Mouse (Mus musculus): ENCODE measurements at regions not wholly inside any gene's neighbourhood (a gene's known extent, or its start where the extent isn't known, plus 50 kb on each side); places are given as distances from the start of the nearest gene placed in this dataset.

DNA sequence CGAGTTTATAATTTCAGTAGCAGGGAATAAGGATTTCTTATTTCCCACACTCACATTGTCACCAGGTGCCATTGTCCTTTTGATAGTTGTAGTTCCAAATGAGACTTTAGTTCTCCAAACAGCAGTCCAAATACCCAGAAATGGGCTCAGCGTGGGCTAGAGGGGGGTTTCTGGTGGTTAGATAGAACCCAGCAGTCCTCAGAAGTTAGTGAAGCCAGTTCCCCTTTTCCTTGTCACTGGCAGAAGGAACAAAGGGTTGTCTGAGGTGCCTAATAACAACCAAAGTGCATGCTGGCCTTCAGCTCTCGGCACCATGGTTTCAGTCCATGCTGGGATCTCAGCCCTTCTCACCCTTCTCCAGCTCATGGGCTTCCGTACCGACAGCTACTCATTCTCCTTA is 118.1 kb upstream of the Slc38a2 start:
- TF ChIP-seq POLR2A (IDR thresholded peaks at IDR 0.05; ENCODE audit: low read depth, low read length) (no peak), USF1 (IDR thresholded peaks at IDR 0.05; ENCODE audit: low read depth, low read length) (no peak), EP300 (IDR thresholded peaks at IDR 0.05; ENCODE audit: low read length) (no peak), ZMIZ1 (IDR thresholded peaks at IDR 0.05; ENCODE audit: low read depth, low read length) (no peak), JUN (IDR thresholded peaks at IDR 0.05; ENCODE audit: insufficient read depth, low read depth, low read length) (no peak), CHD1 (IDR thresholded peaks at IDR 0.05; ENCODE audit: low read depth, low read length) (no peak), CTCF (conservative IDR thresholded peaks at IDR 0.05 in 1 of 2, IDR thresholded peaks at IDR 0.05 in 1 of 2; ENCODE audit: low read depth in 2 of 2, low read length in 2 of 2) (no peak), TBP (conservative IDR thresholded peaks at IDR 0.05; ENCODE audit: low read depth, low read length) (no peak), RCOR1 (conservative IDR thresholded peaks at IDR 0.05; ENCODE audit: low read depth, low read length) (no peak), KAT2A (IDR thresholded peaks at IDR 0.05; ENCODE audit: insufficient replicate concordance, low read length) (no peak), E2F4 (IDR thresholded peaks at IDR 0.05; ENCODE audit: insufficient replicate concordance, low read depth, low read length) (no peak)
